Mouse (Mus musculus) brain, embryonic 14.5 days (tissue): ENCODE measurements around the gene Onecut3.

Source experiments
- CTCF ChIP-seq: fragments of 200-500 bp; IDR thresholded peaks from 2 replicates; pipeline ENCODE4 v1.5.1; 2012; ENCODE audit warnings: inconsistent platforms, mild to moderate bottlenecking, moderate library complexity, borderline replicate concordance; ENCODE audit not compliant: insufficient read depth, insufficient read length; ENCODE audit errors: extremely low read depth
- POLR2A ChIP-seq: fragments of 200-500 bp; IDR thresholded peaks from 2 replicates; pipeline ENCODE4 v1.6.1; 2012; ENCODE audit warnings: mild to moderate bottlenecking, inconsistent platforms, borderline replicate concordance; ENCODE audit not compliant: poor library complexity, insufficient read depth, insufficient read length, severe bottlenecking; ENCODE audit errors: extremely low read depth

DNA sequence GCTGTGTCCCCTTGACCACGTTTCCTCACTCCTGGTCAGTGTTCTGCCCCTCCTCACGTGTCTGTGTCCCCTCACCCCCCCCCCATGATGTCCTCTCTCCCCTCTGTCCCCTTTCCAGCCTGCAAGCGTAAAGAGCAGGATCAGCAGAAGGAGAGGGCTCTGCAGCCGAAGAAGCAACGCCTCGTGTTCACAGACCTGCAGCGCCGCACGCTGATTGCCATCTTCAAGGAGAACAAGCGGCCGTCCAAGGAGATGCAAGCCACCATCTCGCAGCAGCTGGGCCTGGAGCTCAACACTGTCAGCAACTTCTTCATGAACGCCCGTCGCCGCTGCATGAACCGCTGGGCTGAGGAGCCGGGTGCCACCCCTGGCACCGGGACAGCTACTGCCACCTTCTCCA lies 19.1 kb downstream of the Onecut3 start:
- TF ChIP-seq POLR2A = no peak
- TF ChIP-seq CTCF = no peak
